Mouse (Mus musculus): ENCODE measurements around the gene Mss51. TPM values are rescaled to one million over a fixed set of nuclear protein-coding genes. Genes with fewer than 3 reads are reported as not detected.

The Mss51 gene
- polyA plus RNA-seq, 1 experiment: 0.33 TPM

DNA sequence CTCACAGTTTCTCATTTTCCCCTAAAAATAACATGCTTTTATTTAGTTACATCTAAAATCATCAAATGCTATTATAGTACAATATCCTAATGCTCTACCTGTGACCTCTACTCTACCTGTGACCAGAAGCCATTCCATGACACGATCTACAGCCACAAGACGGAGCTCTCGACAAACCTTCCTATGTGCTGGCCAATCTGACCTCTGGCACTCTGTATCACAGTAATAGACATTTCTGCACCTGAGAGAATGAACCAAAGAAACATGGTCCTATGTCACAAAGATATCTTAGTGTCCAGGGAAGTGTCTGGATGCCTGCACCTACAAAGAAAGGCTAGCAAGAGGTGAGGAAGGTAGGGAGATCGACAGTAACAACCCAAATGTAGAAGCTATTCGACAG is 10.7 kb downstream of the Mss51 start:
- TF ChIP-seq CTCF (IDR thresholded peaks at IDR 0.05; ENCODE audit: extremely low read depth, insufficient read depth, low read length): no peak
- no peak overlapping the region for H3K4me3 ChIP-seq (ENCODE audit: insufficient read depth, low read length)
- no peak overlapping the region for H3K27ac ChIP-seq (ENCODE audit: insufficient read depth, low read length)
- no peaks in the 10 kb centered on the region for H3K4me1 ChIP-seq (ENCODE audit: control insufficient read depth, insufficient read depth, low read length)

GRCm38 (mm10) chr14:20482051-20482751 is 14.5 kb downstream of the Mss51 start:
- no peak for TF ChIP-seq CTCF (IDR thresholded peaks at IDR 0.05; ENCODE audit: extremely low read depth, insufficient read depth, low read length)
- no peak for TF ChIP-seq POLR2A (IDR thresholded peaks at IDR 0.05; ENCODE audit: extremely low read depth, insufficient read depth, low read length)
- Histone ChIP-seq H3K4me3 (ENCODE audit: insufficient read depth, low read length) (no peak overlapping the region), H3K27ac (ENCODE audit: insufficient read depth, low read length) (no peak overlapping the region), H3K4me1 (ENCODE audit: control insufficient read depth, insufficient read depth, low read length) (peaks cover 2% of the 10 kb centered on the region; the same call in 1 of the 2 replicates)

- no peak overlapping the region for H3K4me3 ChIP-seq (ENCODE audit: insufficient read depth, low read length)
- no peak overlapping the region for H3K27ac ChIP-seq (ENCODE audit: insufficient read depth, low read length)
- TF ChIP-seq CTCF (IDR thresholded peaks at IDR 0.05; ENCODE audit: extremely low read depth, insufficient read depth, low read length): no peak
- TF ChIP-seq POLR2A (IDR thresholded peaks at IDR 0.05; ENCODE audit: extremely low read depth, insufficient read depth, low read length): no peak
These were observed 15.5 kb downstream of the Mss51 start for GRCm38 (mm10) chr14:20481211-20481610.

GRCm38 (mm10) chr14:20480195-20480579 is 16.5 kb downstream of the Mss51 start:
- Histone ChIP-seq H3K4me1 (ENCODE audit: control insufficient read depth, insufficient read depth, low read length) (peaks cover 2% of the 10 kb centered on the region; the same call in 1 of the 2 replicates), H3K27ac (ENCODE audit: insufficient read depth, low read length) (no peak overlapping the region)
- no peak for TF ChIP-seq POLR2A (IDR thresholded peaks at IDR 0.05; ENCODE audit: extremely low read depth, insufficient read depth, low read length)

More at GRCm38 (mm10) chr14:20481211-20481610, 15.5 kb downstream of the Mss51 start:
- peaks cover 2% of the 10 kb centered on the region; the same call in 1 of the 2 replicates for H3K4me1 ChIP-seq (ENCODE audit: control insufficient read depth, insufficient read depth, low read length)

GRCm38 (mm10) chr14:20479291-20480194 is 17.2 kb downstream of the Mss51 start, which contains the start of gene Anxa7:
Gene Anxa7 (minus strand): TSS chr14:20480133.
- peaks cover 2% of the 10 kb centered on the region; the same call in 1 of the 2 replicates for H3K4me1 ChIP-seq (ENCODE audit: control insufficient read depth, insufficient read depth, low read length)
- no peak for TF ChIP-seq CTCF (IDR thresholded peaks at IDR 0.05; ENCODE audit: extremely low read depth, insufficient read depth, low read length)
- peak; percentile 72; the same call in 1 of the 2 replicates for TF ChIP-seq POLR2A (IDR thresholded peaks at IDR 0.05; ENCODE audit: extremely low read depth, insufficient read depth, low read length)
- peak within 1 kb of the TSS; percentile 20 for H3K27ac ChIP-seq (ENCODE audit: insufficient read depth, low read length)
- peak within 1 kb of the TSS; percentile 93 for H3K4me3 ChIP-seq (ENCODE audit: insufficient read depth, low read length)

More at GRCm38 (mm10) chr14:20480195-20480579, 16.5 kb downstream of the Mss51 start:
- H3K4me3 ChIP-seq (ENCODE audit: insufficient read depth, low read length): peak overlapping the region; percentile 93

- Histone ChIP-seq H3K27ac (ENCODE audit: insufficient read depth, low read length) (no peak overlapping the region; the same call in 1 of the 2 replicates), H3K4me1 (ENCODE audit: control insufficient read depth, insufficient read depth, low read length) (peaks cover 2% of the 10 kb centered on the region; the same call in 1 of the 2 replicates), H3K4me3 (ENCODE audit: insufficient read depth, low read length) (peak overlapping the region; percentile 93)
- TF ChIP-seq CTCF (IDR thresholded peaks at IDR 0.05; ENCODE audit: extremely low read depth, insufficient read depth, low read length): no peak
- no peak for TF ChIP-seq POLR2A (IDR thresholded peaks at IDR 0.05; ENCODE audit: extremely low read depth, insufficient read depth, low read length)
These were observed 17.9 kb downstream of the Mss51 start for GRCm38 (mm10) chr14:20478801-20479200.

GRCm38 (mm10) chr14:20478385-20478784 is 18.3 kb downstream of the Mss51 start:
- TF ChIP-seq CTCF (IDR thresholded peaks at IDR 0.05; ENCODE audit: extremely low read depth, insufficient read depth, low read length) (no peak), POLR2A (IDR thresholded peaks at IDR 0.05; ENCODE audit: extremely low read depth, insufficient read depth, low read length) (no peak)
- H3K4me3 ChIP-seq (ENCODE audit: insufficient read depth, low read length): peak overlapping the region; percentile 93; the same call in 1 of the 2 replicates
- no peak overlapping the region for H3K27ac ChIP-seq (ENCODE audit: insufficient read depth, low read length)
- peaks cover 2% of the 10 kb centered on the region; the same call in 1 of the 2 replicates for H3K4me1 ChIP-seq (ENCODE audit: control insufficient read depth, insufficient read depth, low read length)

- TF ChIP-seq CTCF (IDR thresholded peaks at IDR 0.05; ENCODE audit: extremely low read depth, insufficient read depth, low read length): no peak
- TF ChIP-seq POLR2A (IDR thresholded peaks at IDR 0.05; ENCODE audit: extremely low read depth, insufficient read depth, low read length): no peak
- Histone ChIP-seq H3K4me3 (ENCODE audit: insufficient read depth, low read length) (no peak overlapping the region), H3K27ac (ENCODE audit: insufficient read depth, low read length) (no peak overlapping the region), H3K4me1 (ENCODE audit: control insufficient read depth, insufficient read depth, low read length) (peaks cover 2% of the 10 kb centered on the region; the same call in 1 of the 2 replicates)
These were observed 19.3 kb downstream of the Mss51 start for GRCm38 (mm10) chr14:20477261-20478025.

DNA sequence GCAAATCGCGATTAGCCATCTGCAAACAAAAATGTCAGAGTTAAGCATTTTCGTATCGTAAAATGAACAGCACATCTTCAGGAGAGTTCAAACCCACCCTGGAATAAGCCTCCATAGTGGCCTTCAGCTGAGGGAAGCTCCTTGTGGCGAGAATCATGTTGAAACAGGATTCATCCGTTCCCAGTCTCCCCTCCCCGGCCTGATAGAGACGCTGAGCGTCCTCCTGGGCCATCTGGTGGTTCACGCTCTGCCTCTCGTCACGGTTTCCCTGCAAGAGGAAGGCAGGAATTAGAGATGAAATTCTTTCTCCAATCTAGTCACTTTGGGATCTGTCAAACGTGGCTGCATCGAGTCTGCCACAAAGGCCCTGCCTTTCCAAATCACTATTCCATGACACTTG is 36.5 kb downstream of the Mss51 start:
- no peak for TF ChIP-seq CTCF (IDR thresholded peaks at IDR 0.05; ENCODE audit: extremely low read depth, insufficient read depth, low read length)
- no peak for TF ChIP-seq POLR2A (IDR thresholded peaks at IDR 0.05; ENCODE audit: extremely low read depth, insufficient read depth, low read length)
- no peak overlapping the region for H3K4me3 ChIP-seq (ENCODE audit: insufficient read depth, low read length)
- H3K4me1 ChIP-seq (ENCODE audit: control insufficient read depth, insufficient read depth, low read length): no peaks in the 10 kb centered on the region
- no peak overlapping the region for H3K27ac ChIP-seq (ENCODE audit: insufficient read depth, low read length)

Data from cortical plate, adult 2 months (tissue).